Mouse (Mus musculus) regulatory T cell (primary cell): ENCODE data around the gene Xlr5a.
"Not testable (repeated sequence)": the region's sequence is repeated elsewhere in the genome, so short reads cannot be mapped to it uniquely, and the experiment has no call there.

Experiments used
- in situ Hi-C: fragments of 300-600 bp; cut with MboI, MseI; formaldehyde crosslinking; loops from one replicate; pipeline ENCODE4 v1.15.1; 2025; ENCODE audit warnings: high pct_unique_total_duplicates

Xlr5a gene

GRCm38 (mm10) chrX:73292876-73293275 lies at the start of gene Xlr5a, which contains the start of gene Xlr5c:
Gene Xlr5a, minus strand, starts transcription at chrX:73292976.
Gene Xlr5c, minus strand, starts transcription at chrX:73292976.
- in situ Hi-C loops = not testable (repeated sequence)

GRCm38 (mm10) chrX:73342483-73342895 lies 49.7 kb upstream of the Xlr5a start, which contains the start of gene Zfp275:
Gene Zfp275, plus strand, starts transcription at chrX:73342621.
- in situ Hi-C loops = no loop called here

GRCm38 (mm10) chrX:73342068-73342467 lies 49.3 kb upstream of the Xlr5a start:
- in situ Hi-C loops = no loop called here

- in situ Hi-C loops = no loop called here
These were observed 48.7 kb upstream of the Xlr5a start for GRCm38 (mm10) chrX:73341473-73341872.

GRCm38 (mm10) chrX:73336740-73337139 lies 44.0 kb upstream of the Xlr5a start, which contains the start of gene Gm45015:
Gene Gm45015, minus strand, starts transcription at chrX:73336840.
- in situ Hi-C loops = no loop called here

GRCm38 (mm10) chrX:73333548-73333947 lies 40.8 kb upstream of the Xlr5a start:
- in situ Hi-C loops = no loop called here

- in situ Hi-C loops = no loop called here
These were observed 34.4 kb upstream of the Xlr5a start for GRCm38 (mm10) chrX:73327215-73327614.

GRCm38 (mm10) chrX:73321029-73321428 lies 28.3 kb upstream of the Xlr5a start:
- in situ Hi-C loops = no loop called here

GRCm38 (mm10) chrX:73312522-73312921 lies 19.7 kb upstream of the Xlr5a start:
- in situ Hi-C loops = no loop called here

- in situ Hi-C loops = loop anchor here (5.0 kb wide), 1 partner anchor 168 kb away; no protein-coding TSS in a partner anchor
These were observed 3.0 kb upstream of the Xlr5a start for GRCm38 (mm10) chrX:73295745-73296144.

GRCm38 (mm10) chrX:73265270-73265669 lies 27.5 kb downstream of the Xlr5a start, which contains the start of gene Xlr3c:
Gene Xlr3c, minus strand, starts transcription at chrX:73265390.
- in situ Hi-C loops = not testable (repeated sequence)

GRCm38 (mm10) chrX:73262428-73262827 lies 30.3 kb downstream of the Xlr5a start:
- in situ Hi-C loops = loop anchor here (5.0 kb wide), 1 partner anchor 1435 kb away; no protein-coding TSS in a partner anchor

- in situ Hi-C loops = loop anchor here (5.0 to 10.0 kb wide), 2 partner anchors 1482 to 1699 kb away; no protein-coding TSS in a partner anchor
These were observed 49.9 kb downstream of the Xlr5a start, which contains the start of gene Xlr4c for GRCm38 (mm10) chrX:73242821-73243325. Gene Xlr4c, minus strand, starts transcription at chrX:73243130.

- in situ Hi-C loops = no loop called here
These were observed 63.5 kb downstream of the Xlr5a start for GRCm38 (mm10) chrX:73229288-73229687.

- in situ Hi-C loops = no loop called here
These were observed 64.1 kb downstream of the Xlr5a start for GRCm38 (mm10) chrX:73228606-73229214.

GRCm38 (mm10) chrX:73227914-73228605 lies 64.7 kb downstream of the Xlr5a start, which contains the start of gene F8a:
Gene F8a, plus strand, starts transcription at chrX:73228291.
- in situ Hi-C loops = no loop called here

GRCm38 (mm10) chrX:73225365-73225764 lies 67.4 kb downstream of the Xlr5a start:
- in situ Hi-C loops = no loop called here

- in situ Hi-C loops = loop anchor here (10.0 kb wide), 1 partner anchor 1511 kb away; no protein-coding TSS in a partner anchor
These were observed 78.8 kb downstream of the Xlr5a start, which contains the start of gene Xlr4b for GRCm38 (mm10) chrX:73213819-73214564. Gene Xlr4b, plus strand, starts transcription at chrX:73214333.

GRCm38 (mm10) chrX:73191934-73192333 lies 100.8 kb downstream of the Xlr5a start, which contains the start of gene Xlr3b:
Gene Xlr3b, plus strand, starts transcription at chrX:73192207.
- in situ Hi-C loops = not testable (repeated sequence)

- in situ Hi-C loops = loop anchor here (5.0 kb wide), 1 partner anchor 1715 kb away; no protein-coding TSS in a partner anchor
These were observed 115.9 kb downstream of the Xlr5a start, which contains the start of gene Spin2d for GRCm38 (mm10) chrX:73176889-73177288. Gene Spin2d, minus strand, starts transcription at chrX:73176989.

- in situ Hi-C loops = not testable (repeated sequence)
These were observed 143.4 kb downstream of the Xlr5a start, which contains the start of gene DXBay18 for GRCm38 (mm10) chrX:73149350-73149749. Gene DXBay18, minus strand, starts transcription at chrX:73149450.
